In genomic region chr13:30337646-30338045, GRCm38 (mm10) we compare ENCODE assay signal across 21 mouse cellular contexts. TPM values are rescaled to one million over a fixed set of nuclear protein-coding genes. Genes with fewer than 3 reads are reported as not detected.
DNase-seq lines count a peak whose midpoint lies in the region; ATAC-seq and TF ChIP-seq lines count a peak whose summit lies in the region.
"Had no signal": no experiment of that assay in that cellular context is flagged by ENCODE, and none has a peak within 500 bp of the region (broad histone marks: within the 10 kb centered on the region; RNA-seq: fewer than 3 reads in every experiment).

No protein-coding gene starts in this region.

- H3K4me2 ChIP-seq in heart, embryonic 16.5 days (ENCODE audit: low read depth, low read length) = peak overlapping the region; percentile 83
- H3K4me2 ChIP-seq in limb, embryonic 12.5 days = peak overlapping the region; percentile 13; the same call in 1 of the 2 replicates
- H3K4me2 ChIP-seq in embryonic facial prominence, embryonic 14.5 days (ENCODE audit: low read depth, low read length) = peak overlapping the region; percentile 95; the same call in 1 of the 2 replicates

- intact Hi-C loops in gastrocnemius, adult 2 months (cut with DNase I) = no loop called here
- intact Hi-C loops in gastrocnemius, postnatal 14 days (cut with DNase I; ENCODE audit: low total_unique reads) = no loop called here
- intact Hi-C loops in heart, postnatal 10 days (cut with DNase I) = no loop called here

- 73% methylated on average over 7 of the region's 7 CpGs for WGBS in heart, embryonic 16.5 days
- 63% methylated on average over 7 of the region's 7 CpGs for WGBS in limb, embryonic 12.5 days
- 65% methylated on average over 7 of the region's 7 CpGs for WGBS in limb, embryonic 10.5 days
- 71% methylated on average over 7 of the region's 7 CpGs for WGBS in embryonic facial prominence, embryonic 14.5 days

- no peaks in the 10 kb centered on the region for H3K36me3 ChIP-seq in heart, embryonic 16.5 days (ENCODE audit: control insufficient read depth, insufficient read depth)
- no peaks in the 10 kb centered on the region for H3K36me3 ChIP-seq in limb, embryonic 12.5 days
- no peaks in the 10 kb centered on the region for H3K36me3 ChIP-seq in limb, embryonic 10.5 days
- no peaks in the 10 kb centered on the region for H3K36me3 ChIP-seq in embryonic facial prominence, embryonic 14.5 days (ENCODE audit: control insufficient read depth, insufficient read depth, low read length)
- H3K36me3 ChIP-seq: forebrain, embryonic 10.5 days; hindbrain, embryonic 13.5 days; midbrain, embryonic 13.5 days had no signal

- H3K27ac ChIP-seq in gastrocnemius, adult 2 months = peak overlapping the region; percentile 12
- no peak overlapping the region for H3K27ac ChIP-seq in heart, embryonic 16.5 days (ENCODE audit: low read length)
- H3K27ac ChIP-seq in limb, embryonic 12.5 days = no peak overlapping the region
- no peak overlapping the region for H3K27ac ChIP-seq in limb, embryonic 10.5 days
- no peak overlapping the region for H3K27ac ChIP-seq in embryonic facial prominence, embryonic 14.5 days (replicated peaks; ENCODE audit: low read depth, low read length)
- H3K27ac ChIP-seq: forebrain, embryonic 10.5 days; hindbrain, embryonic 13.5 days; left cerebral cortex, adult 2 months; midbrain, embryonic 13.5 days had no signal

- no peak for TF ChIP-seq CTCF in gastrocnemius, adult 2 months (IDR thresholded peaks at IDR 0.05)

- H3K9ac ChIP-seq in heart, embryonic 16.5 days (ENCODE audit: low read length) = peak overlapping the region; percentile 84
- no peak overlapping the region for H3K9ac ChIP-seq in limb, embryonic 12.5 days (replicated peaks)
- no peak overlapping the region for H3K9ac ChIP-seq in embryonic facial prominence, embryonic 14.5 days (ENCODE audit: low read depth, low read length)
- H3K9ac ChIP-seq: forebrain, postnatal 0 days; hindbrain, embryonic 13.5 days; lung, embryonic 14.5 days; midbrain, embryonic 13.5 days had no signal

- no peaks in the 10 kb centered on the region; the same call in 1 of the 2 replicates for H3K27me3 ChIP-seq in heart, embryonic 16.5 days (ENCODE audit: control insufficient read depth, insufficient read depth, low read length)
- H3K27me3 ChIP-seq in limb, embryonic 12.5 days = peaks cover 16% of the 10 kb centered on the region
- H3K27me3 ChIP-seq in limb, embryonic 10.5 days (ENCODE audit: low read depth, poor library complexity, severe bottlenecking) = peaks cover 21% of the 10 kb centered on the region; the same call in 1 of the 2 replicates
- peaks cover 15% of the 10 kb centered on the region for H3K27me3 ChIP-seq in embryonic facial prominence, embryonic 14.5 days (replicated peaks; ENCODE audit: control insufficient read depth, insufficient read depth, low read length)

- H3K4me1 ChIP-seq in heart, embryonic 16.5 days (ENCODE audit: control insufficient read depth, insufficient read depth, low read length) = peaks cover 10% of the 10 kb centered on the region
- H3K4me1 ChIP-seq in limb, embryonic 12.5 days (replicated peaks) = no peaks in the 10 kb centered on the region; the same call in 1 of the 2 replicates
- peaks cover 17% of the 10 kb centered on the region for H3K4me1 ChIP-seq in limb, embryonic 10.5 days
- H3K4me1 ChIP-seq in embryonic facial prominence, embryonic 14.5 days (ENCODE audit: control insufficient read depth, insufficient read depth, low read length) = peaks cover 9% of the 10 kb centered on the region; the same call in 1 of the 2 replicates

- DNase-seq in gastrocnemius, adult 2 months = no peak
- no peak for DNase-seq in gastrocnemius, postnatal 14 days
- no peak for DNase-seq in heart, postnatal 10 days
- DNase-seq in limb, embryonic 10.5 days (ENCODE audit: low spot score) = no peak
- no peak for DNase-seq in embryonic facial prominence, embryonic 14.5 days (ENCODE audit: low spot score)
- DNase-seq in layer of hippocampus, adult 9-10 months (ENCODE audit: low spot score) = no peak
- DNase-seq: adrenal gland, postnatal 25 days; cerebellum, adult 9-10 months; forebrain, postnatal 0 days; gastrocnemius, postnatal 36 days; lung, embryonic 14.5 days; lung, postnatal 36 days; thymus, adult 18-20 months; thymus, postnatal 36 days had no signal

- H3K9me3 ChIP-seq in heart, embryonic 16.5 days (replicated peaks; ENCODE audit: control insufficient read depth, low read length) = no peaks in the 10 kb centered on the region
- no peaks in the 10 kb centered on the region for H3K9me3 ChIP-seq in limb, embryonic 12.5 days
- H3K9me3 ChIP-seq in limb, embryonic 10.5 days (replicated peaks) = no peaks in the 10 kb centered on the region
- no peaks in the 10 kb centered on the region for H3K9me3 ChIP-seq in embryonic facial prominence, embryonic 14.5 days (ENCODE audit: control insufficient read depth, low read length)
- H3K9me3 ChIP-seq: forebrain, embryonic 10.5 days; hindbrain, embryonic 13.5 days; midbrain, embryonic 13.5 days had no signal

- ATAC-seq in heart, embryonic 16.5 days (replicated peaks; ENCODE audit: extremely low read depth, insufficient read depth, low FRiP score) = no peak
- ATAC-seq in limb, embryonic 12.5 days (ENCODE audit: insufficient number of reproducible peaks, insufficient read depth, low FRiP score, low TSS enrichment, low read depth) = no peak
- ATAC-seq in embryonic facial prominence, embryonic 14.5 days (ENCODE audit: low read depth) = no peak
- ATAC-seq: forebrain, postnatal 0 days; midbrain, embryonic 13.5 days had no signal

- peak overlapping the region; percentile 68 for H3K4me3 ChIP-seq in gastrocnemius, adult 2 months
- H3K4me3 ChIP-seq in heart, embryonic 16.5 days (ENCODE audit: low read length) = peak overlapping the region; percentile 67
- no peak overlapping the region for H3K4me3 ChIP-seq in limb, embryonic 12.5 days (replicated peaks)
- H3K4me3 ChIP-seq in limb, embryonic 10.5 days = no peak overlapping the region
- H3K4me3 ChIP-seq in embryonic facial prominence, embryonic 14.5 days (ENCODE audit: low read depth, low read length) = no peak overlapping the region
- H3K4me3 ChIP-seq: left cerebral cortex, adult 2 months; megakaryocyte, embryonic 14.5 days had no signal

RNA-seq across cellular contexts. Expression of gene Agtr1a, which starts 1.4 kb away (rescaled TPM):
- 1 to 10 TPM; 4.0 to 5.0 TPM for total RNA-seq in gastrocnemius, adult 2 months (2021)
- total RNA-seq in gastrocnemius, postnatal 14 days (2021) = 10 to 100 TPM in 1 of 2 experiments, 1 to 10 TPM in 1; 9.7 to 10.1 TPM
- 16.7 and 19.3 TPM in 2 replicates for polyA plus RNA-seq in heart, embryonic 16.5 days (2015; fragmentation: Nextera tagmentation; extraction: Ambion mirVana)
- total RNA-seq in heart, postnatal 10 days (2021) = 10 to 100 TPM; 35.3 to 44.8 TPM
- 2.9 and 3.0 TPM in 2 replicates for polyA plus RNA-seq in limb, embryonic 12.5 days (2016; fragmentation: Nextera tagmentation; extraction: Ambion mirVana)
- polyA plus RNA-seq in limb, embryonic 10.5 days (2016; fragmentation: Nextera tagmentation; extraction: Ambion mirVana) = 2.4 and 2.5 TPM in 2 replicates
- polyA plus RNA-seq in embryonic facial prominence, embryonic 14.5 days (2014; fragmentation: Nextera tagmentation; extraction: Ambion mirVana) = 9.9 and 10.0 TPM in 2 replicates

Comparison
In these comparisons a context has a peak if more than half of its experiments do, and no peak if none do; other contexts are left out.
1. H3K4me3 ChIP-seq: peak in gastrocnemius, adult 2 months (single experiment) and heart, embryonic 16.5 days (single experiment); none in limb, embryonic 12.5 days (single experiment), limb, embryonic 10.5 days (single experiment) and embryonic facial prominence, embryonic 14.5 days (single experiment).
2. H3K4me2 ChIP-seq: peak in every context shown above with its lines; median percentile 95 in embryonic facial prominence, embryonic 14.5 days; 83 in heart, embryonic 16.5 days; 13 in limb, embryonic 12.5 days.